Mouse (Mus musculus): ENCODE results near the gene Dapp1.
"Not testable (repeated sequence)": the region's sequence is repeated elsewhere in the genome, so short reads cannot be mapped to it uniquely, and the experiment has no call there.

Dapp1 gene

DNA sequence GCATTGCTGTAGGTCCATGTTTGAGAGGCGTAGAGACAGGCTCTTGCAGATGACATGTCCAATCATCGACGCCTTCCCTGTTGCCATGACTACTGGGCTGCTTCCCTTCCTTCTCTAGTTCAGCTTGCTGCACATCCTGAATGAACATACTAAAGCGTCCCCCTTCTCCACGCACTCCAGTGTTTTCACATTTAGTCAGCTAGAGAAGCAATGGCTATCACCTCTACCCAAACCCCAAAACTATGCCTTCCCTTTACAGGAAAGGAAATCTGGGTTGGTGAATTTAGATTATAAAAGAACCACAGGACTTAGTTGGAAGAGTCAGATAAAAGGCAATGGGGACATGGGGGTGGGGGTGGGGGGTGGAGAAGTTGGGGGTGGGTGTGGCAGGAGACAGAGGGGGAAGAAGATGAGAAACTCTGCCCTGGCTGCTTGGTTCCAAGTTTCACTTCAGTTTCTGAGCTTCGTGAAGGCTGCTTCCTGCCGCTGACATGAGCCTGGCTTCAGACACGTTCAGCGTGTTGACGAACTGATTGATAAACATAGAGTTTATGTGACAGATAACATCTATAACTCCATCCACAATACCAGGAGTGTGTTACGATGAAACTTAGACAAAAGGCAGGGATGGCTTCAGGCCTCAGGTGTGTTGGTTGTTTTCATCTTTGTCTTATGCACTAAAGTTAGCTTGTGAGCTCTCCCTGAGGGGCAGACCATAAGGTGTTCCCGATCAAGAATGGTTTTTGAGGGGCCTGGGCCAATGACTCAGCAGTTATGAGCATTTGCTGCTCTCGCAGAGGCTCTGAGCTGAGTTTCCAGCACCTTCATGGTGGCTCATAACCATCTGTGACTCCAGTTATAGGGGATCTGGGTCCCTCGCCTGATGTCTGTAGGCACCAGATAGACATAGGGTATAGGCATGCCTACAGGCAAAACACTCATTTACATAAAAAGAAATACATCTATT, 28.1 kb downstream of the Dapp1 start:
- peak; percentile 24 for DNase-seq

- no peak for DNase-seq
These were observed 29.0 kb downstream of the Dapp1 start for GRCm38 (mm10) chr3:137952225-137952913.

- DNase-seq = no peak
These were observed 29.5 kb downstream of the Dapp1 start for GRCm38 (mm10) chr3:137951819-137952218.

- DNase-seq = not testable (repeated sequence)
These were observed 30.0 kb downstream of the Dapp1 start for GRCm38 (mm10) chr3:137951302-137951701.

GRCm38 (mm10) chr3:137950191-137950885, 31.0 kb downstream of the Dapp1 start:
- no peak for DNase-seq

DNA sequence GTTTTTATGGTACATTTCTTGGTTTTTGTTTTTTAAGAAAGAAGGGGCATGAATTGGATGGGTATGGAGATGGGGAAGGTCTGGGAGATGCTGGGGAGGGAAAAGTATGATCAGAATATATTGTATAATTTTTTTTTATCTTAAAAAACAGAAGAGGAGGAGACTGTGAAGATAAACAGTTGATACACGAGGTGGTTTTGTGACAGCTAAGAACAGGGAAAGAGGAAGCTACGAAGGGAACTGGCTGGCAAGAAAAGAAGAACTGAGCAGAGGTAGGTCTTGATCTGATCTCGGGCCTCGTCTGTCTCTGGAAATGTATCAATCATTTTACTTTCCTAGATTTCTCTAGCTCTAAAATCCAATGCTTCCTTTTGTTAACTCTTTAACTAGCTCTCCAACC, 33.8 kb downstream of the Dapp1 start:
- no peak for DNase-seq

DNA sequence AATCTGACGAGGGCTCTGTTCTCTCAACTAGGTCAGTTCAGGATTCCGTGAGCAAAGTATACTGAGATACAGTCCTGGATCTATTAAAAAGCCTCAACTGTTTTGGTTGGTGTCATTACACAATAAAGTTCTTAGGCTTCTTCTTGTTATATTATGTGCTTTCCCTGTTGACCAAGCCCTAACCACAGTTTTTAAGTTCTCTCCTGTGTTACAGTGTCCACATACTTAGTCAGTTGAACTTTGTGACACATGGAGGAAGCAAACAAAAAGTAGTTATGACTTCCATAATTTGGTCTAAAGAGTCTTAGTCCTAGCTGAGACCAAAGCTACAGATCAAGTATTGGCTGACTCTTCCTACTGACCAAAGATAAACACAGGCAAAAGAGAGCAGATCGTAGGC, 34.5 kb downstream of the Dapp1 start:
- no peak for DNase-seq

GRCm38 (mm10) chr3:137943737-137944154, 37.6 kb downstream of the Dapp1 start:
- DNase-seq = no peak

DNA sequence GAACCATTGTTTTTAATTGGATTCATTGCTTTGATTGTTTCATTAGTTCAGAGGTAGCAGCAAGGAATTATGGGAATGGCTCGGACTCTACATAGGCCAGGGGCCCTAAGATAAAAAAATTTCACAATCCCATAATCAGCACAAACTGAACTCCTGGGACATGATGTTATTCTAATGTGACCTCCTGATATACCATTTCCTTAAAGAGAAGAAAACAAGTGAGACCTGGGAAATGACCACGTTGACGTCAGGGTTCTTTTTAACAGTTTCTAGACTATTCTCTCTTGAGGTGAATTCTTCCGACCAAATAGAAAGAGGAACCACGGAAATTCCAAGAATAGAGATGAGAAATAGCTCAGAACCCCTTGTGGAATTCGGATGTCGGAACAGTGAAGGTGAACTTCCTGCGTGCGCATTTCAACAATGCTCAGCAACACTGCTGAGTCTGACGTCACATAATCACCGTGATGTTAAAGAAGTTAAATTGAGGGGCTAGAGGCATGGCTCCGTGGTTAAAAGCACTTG, 39.2 kb downstream of the Dapp1 start:
- DNase-seq = no peak

DNA sequence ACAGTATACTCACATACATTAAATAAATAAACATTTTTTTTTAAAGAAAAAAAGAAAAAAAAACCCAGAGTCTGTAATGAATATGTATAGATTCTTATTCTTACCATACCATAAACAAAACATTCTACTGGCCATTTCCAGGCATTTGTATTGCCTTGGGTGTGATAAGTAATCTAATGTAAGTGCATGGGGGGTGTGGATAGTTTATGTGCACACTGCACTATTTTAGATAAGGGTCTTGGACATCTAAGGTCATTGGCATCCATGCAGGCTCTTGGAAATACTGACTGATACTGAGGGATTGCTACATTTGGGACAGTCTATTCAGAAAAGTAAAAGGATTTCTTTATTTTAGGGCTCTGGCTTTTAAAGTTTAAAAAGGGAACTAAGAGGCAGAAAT, 39.8 kb downstream of the Dapp1 start:
- no peak for DNase-seq

- DNase-seq = no peak
These were observed 40.6 kb downstream of the Dapp1 start for GRCm38 (mm10) chr3:137940757-137941156.

- DNase-seq = peak; percentile 57
These were observed 42.7 kb downstream of the Dapp1 start for GRCm38 (mm10) chr3:137938608-137939007.

- no peak for DNase-seq
These were observed 44.8 kb downstream of the Dapp1 start for GRCm38 (mm10) chr3:137936541-137936940.

- DNase-seq = no peak
These were observed 45.5 kb downstream of the Dapp1 start for GRCm38 (mm10) chr3:137935570-137936525.

- no peak for DNase-seq
These were observed 47.4 kb downstream of the Dapp1 start for GRCm38 (mm10) chr3:137933986-137934385.

- DNase-seq = no peak
These were observed 48.6 kb downstream of the Dapp1 start for GRCm38 (mm10) chr3:137932748-137933147.

- no peak for DNase-seq
These were observed 51.4 kb downstream of the Dapp1 start for GRCm38 (mm10) chr3:137929940-137930339.

- no peak for DNase-seq
These were observed 54.3 kb downstream of the Dapp1 start for GRCm38 (mm10) chr3:137927010-137927409.

DNA sequence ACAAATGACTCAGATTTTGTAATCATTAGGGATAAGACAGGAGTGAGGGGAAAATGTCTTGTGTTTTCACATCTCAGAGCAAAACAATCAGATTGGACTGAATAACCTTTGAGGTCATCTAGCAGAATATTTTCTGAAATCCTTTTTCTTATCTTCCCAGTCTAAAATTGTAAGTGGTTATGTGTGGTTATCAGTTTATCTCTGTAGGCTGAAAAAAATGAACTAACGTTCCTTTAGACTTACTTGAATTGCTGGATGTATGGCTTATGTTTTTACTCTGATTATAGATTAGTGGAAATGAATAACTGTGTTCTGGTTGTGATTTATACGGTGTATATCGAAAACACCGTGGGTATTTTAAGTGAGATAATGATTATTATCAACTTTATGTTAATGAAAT, 60.8 kb downstream of the Dapp1 start:
- DNase-seq = no peak

GRCm38 (mm10) chr3:137919398-137919797, 61.9 kb downstream of the Dapp1 start:
- DNase-seq = no peak

- no peak for DNase-seq
These were observed 62.4 kb downstream of the Dapp1 start for GRCm38 (mm10) chr3:137918932-137919311.

Measured in kidney, postnatal 14 days (tissue).